Mouse (Mus musculus) common myeloid progenitor, adult 5-6 weeks (primary cell): ENCODE results near the gene Fam32a. TPM values are rescaled to one million over a fixed set of nuclear protein-coding genes. Genes with fewer than 3 reads are reported as not detected.

Experiments used
- ATAC-seq: replicated peaks from 2 replicates; pipeline ENCODE4 v1.8.0; 2016; ENCODE audit warnings: low read depth, mild to moderate bottlenecking, moderate TSS enrichment, inconsistent platforms; ENCODE audit not compliant: poor library complexity, severe bottlenecking
- total RNA-seq: library from RNA; stranded (forward); fragments of 200-1000, 187-1606 nt; gene quantifications from 2 replicates; pipeline ENCODE4 v1.2.3, GENCODE M21; 2017

The Fam32a gene
- total RNA-seq, 1 experiment from 2014 or later: 56.2 TPM

GRCm38 (mm10) chr8:72239499-72240402 lies 20.2 kb downstream of the Fam32a start, which contains the start of gene Ap1m1:
Ap1m1 (plus strand) TSS chr8:72240018.
- peak; percentile 85 for ATAC-seq

DNA sequence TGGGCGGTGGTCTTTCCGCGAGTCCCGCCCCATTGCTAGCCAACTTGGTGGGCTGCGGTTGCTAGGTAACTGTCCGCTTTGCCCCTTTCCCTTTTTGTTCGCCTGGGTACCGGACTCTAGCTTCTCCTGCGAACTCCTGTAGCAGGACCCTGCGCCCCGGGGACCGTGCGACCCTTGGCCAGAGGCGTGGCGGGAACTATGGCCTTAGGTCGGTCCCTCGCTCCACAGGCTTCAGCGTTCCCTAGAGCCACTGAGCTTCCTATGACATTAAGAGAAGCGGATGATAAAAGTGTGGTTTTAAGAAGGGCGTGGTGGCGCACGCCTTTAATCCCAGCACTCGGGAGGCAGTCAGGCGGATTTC lies 20.9 kb downstream of the Fam32a start:
- no peak for ATAC-seq

GRCm38 (mm10) chr8:72240951-72241350 lies 21.4 kb downstream of the Fam32a start:
- no peak for ATAC-seq

DNA sequence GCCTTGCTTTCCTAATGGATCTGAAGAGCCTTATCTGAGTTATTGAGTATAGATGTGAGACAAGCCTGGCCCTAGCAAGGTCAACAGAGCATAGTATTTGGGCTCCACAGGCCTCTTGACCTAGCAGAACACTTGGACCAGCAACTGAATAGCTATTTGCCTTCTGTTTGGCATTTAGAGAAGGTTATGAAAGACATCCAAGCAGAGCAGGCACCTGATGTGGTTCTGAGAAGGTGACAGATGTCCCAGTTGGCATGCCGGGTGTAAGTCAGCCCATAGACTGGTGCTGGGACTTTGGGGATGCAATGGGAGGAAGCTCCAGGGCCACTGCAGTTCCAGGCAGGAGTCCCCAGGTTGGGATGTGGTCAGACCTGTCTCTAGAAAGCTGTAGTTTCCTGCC lies 22.7 kb downstream of the Fam32a start:
- ATAC-seq: no peak

- no peak for ATAC-seq
Observed at GRCm38 (mm10) chr8:72244610-72245009, 25.1 kb downstream of the Fam32a start.

- peak; percentile 60 for ATAC-seq
Observed at GRCm38 (mm10) chr8:72257171-72257901, 37.8 kb downstream of the Fam32a start.

DNA sequence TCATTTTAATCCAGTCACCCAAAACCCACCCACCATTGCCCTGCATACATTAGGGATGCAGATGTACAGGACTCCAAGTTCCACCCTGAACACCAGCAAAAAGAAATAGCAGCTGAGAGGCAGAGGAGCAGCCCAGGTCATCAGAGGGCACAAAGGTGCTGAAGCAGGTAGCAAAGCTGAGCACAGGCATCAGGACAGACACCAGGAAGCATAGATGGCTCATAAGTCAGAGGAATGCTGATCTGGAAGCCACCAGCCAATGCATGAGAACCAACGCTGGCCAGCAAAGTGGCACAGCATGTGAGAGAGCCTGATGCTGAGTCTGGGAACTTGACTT lies 38.3 kb downstream of the Fam32a start:
- no peak for ATAC-seq

DNA sequence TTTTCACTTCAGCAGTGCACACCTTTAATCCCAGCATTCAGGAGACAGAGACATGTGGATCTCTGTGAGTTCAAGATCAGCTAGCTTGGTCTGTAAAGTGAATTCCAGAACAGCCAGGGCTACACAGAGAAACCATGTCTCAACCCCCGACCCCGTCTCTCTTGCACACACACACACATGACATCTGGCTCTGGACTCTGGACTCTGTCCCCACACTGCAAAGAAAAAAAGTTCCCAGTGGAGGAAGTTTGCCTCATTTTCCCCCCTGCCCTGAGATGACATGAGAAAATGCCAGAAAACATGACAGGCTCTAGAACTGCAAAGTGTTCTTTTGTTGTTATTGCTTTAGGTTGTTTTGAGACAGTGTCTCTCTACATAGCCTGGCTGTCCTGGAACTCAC lies 40.3 kb downstream of the Fam32a start:
- no peak for ATAC-seq

- no peak for ATAC-seq
Observed at GRCm38 (mm10) chr8:72260585-72260984, 41.1 kb downstream of the Fam32a start.

GRCm38 (mm10) chr8:72261019-72261418 lies 41.5 kb downstream of the Fam32a start:
- ATAC-seq: peak; percentile 79

GRCm38 (mm10) chr8:72261431-72261830 lies 41.9 kb downstream of the Fam32a start:
- ATAC-seq: no peak

- no peak for ATAC-seq
Observed at GRCm38 (mm10) chr8:72261872-72262271, 42.3 kb downstream of the Fam32a start.

- no peak for ATAC-seq
Observed at GRCm38 (mm10) chr8:72262756-72263155, 43.2 kb downstream of the Fam32a start.

DNA sequence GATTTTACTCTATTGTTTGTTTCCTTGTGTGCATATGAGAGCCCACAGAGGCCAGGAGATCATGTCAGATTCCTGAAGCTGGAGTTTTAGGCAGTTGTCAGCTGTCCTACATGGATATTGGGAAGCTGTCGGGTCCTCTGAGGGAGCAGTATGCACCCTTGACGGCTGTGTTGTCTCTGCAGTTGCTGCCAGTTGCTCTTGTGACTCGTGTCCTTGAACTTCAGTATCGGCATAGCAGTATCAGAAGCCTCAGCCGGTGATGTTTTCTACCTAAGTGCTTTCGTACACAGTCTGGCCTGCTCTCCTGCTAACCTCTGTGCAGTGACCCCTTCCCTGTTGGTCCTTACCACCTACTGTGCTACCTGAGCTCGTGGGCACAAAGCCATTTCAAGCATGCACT lies 43.9 kb downstream of the Fam32a start:
- no peak for ATAC-seq

- no peak for ATAC-seq
Observed at GRCm38 (mm10) chr8:72265342-72265741, 45.8 kb downstream of the Fam32a start.

DNA sequence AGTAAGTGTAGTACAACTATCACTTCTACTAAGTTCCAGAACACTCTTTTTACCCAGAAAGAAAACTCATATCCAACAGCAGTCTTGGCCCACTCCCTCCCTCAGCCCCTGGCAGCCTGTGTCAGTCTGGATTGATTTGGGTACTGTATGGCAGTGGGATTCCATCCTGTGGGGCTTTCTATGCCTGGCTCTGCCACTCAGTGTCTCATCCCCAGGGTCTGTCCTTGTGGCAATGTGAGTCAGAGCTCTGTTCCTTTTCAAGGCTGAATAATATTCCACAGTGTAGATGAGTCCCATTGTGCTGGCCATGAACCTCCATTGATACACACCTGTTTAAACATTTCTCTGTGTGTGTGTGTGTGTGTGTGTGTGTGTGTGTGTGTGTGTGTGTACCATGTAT lies 47.1 kb downstream of the Fam32a start:
- ATAC-seq: no peak

DNA sequence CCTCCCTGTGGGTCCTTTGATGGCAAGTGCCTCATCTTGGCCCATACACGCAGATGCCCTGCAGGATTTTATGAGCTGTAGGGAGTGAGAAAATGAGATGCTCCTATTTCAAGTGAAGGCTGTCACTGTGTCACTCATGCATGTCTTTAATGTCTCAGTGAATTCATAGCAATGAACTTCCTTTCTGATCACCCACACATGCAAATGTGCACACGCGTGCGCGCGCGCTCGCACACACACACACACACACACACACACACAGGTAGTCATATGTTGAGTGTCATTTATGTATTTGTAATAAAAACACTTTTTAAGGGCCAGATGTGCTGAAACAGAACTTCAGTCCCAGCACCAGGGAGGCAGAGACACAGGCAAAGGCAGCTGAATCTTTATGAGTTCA lies 47.6 kb downstream of the Fam32a start:
- ATAC-seq: no peak

DNA sequence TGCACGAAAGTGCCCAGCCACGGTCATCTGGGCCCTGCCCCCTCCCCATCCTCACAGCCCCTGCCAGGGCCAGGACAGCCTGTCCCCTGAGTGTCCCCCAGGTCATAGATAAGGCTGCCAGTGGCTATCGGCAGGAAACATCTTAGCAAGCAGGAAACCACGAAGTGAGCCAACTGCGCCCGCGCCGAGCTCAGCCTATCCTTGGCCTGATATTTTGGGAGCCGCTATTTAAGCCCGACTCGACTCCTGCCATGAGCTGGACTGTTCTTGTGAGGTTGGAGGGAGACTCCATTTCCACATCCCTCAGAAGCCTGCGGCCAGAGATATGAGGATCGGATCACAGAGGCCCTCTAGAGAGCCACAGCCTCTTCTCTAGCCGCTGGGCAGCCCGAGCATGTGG lies 48.8 kb downstream of the Fam32a start:
- peak; percentile 87 for ATAC-seq

- no peak for ATAC-seq
Observed at GRCm38 (mm10) chr8:72270606-72271005, 51.1 kb downstream of the Fam32a start.

GRCm38 (mm10) chr8:72271051-72271660 lies 51.6 kb downstream of the Fam32a start:
- no peak for ATAC-seq

DNA sequence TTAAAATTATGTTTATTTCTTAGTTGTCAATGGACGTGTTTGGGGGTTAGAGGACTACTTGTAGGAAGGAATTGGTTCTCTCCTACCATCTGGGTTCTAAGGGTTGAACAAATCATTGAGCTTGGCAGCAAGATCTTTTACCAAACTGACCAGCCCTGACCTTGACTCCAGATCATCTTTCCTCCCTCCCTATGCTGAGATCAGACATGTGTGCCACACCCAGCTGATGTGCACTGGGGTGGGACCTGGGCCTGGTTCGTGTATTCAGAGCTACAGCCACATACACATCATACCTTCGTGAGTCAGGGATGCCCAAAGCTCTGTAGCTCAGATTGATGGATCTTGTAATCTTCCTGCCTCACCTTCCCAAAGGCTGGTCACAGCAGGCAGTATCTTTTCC lies 52.2 kb downstream of the Fam32a start:
- ATAC-seq: no peak
